Mouse (Mus musculus): ENCODE measurements around the gene Dtx2. TPM values are rescaled to one million over a fixed set of nuclear protein-coding genes. Genes with fewer than 3 reads are reported as not detected.

The Dtx2 gene
- polyA plus RNA-seq, 1 experiment from 2014 or later: 25.6 TPM

- Histone ChIP-seq H3K9ac (no peak overlapping the region), H3K4me3 (no peak overlapping the region), H3K9me3 (no peaks in the 10 kb centered on the region), H3K4me2 (no peak overlapping the region), H3K27me3 (no peaks in the 10 kb centered on the region), H3K36me3 (peaks cover 14% of the 10 kb centered on the region), H3K27ac (replicated peaks) (no peak overlapping the region), H3K4me1 (replicated peaks) (peaks cover 5% of the 10 kb centered on the region; the same call in 1 of the 2 replicates)
- ATAC-seq (ENCODE audit: low read depth): no peak
- 77% methylated on average over 4 of the region's 4 CpGs for WGBS
Observed at GRCm38 (mm10) chr5:136004537-136004936, 9.9 kb downstream of the Dtx2 start.

- Histone ChIP-seq H3K4me3 (no peak overlapping the region), H3K4me1 (replicated peaks) (peaks cover 5% of the 10 kb centered on the region; the same call in 1 of the 2 replicates), H3K27ac (replicated peaks) (no peak overlapping the region), H3K27me3 (no peaks in the 10 kb centered on the region), H3K9me3 (no peaks in the 10 kb centered on the region), H3K4me2 (no peak overlapping the region), H3K36me3 (peaks cover 27% of the 10 kb centered on the region), H3K9ac (no peak overlapping the region)
- no peak for ATAC-seq (ENCODE audit: low read depth)
- WGBS: 82% methylated on average over 7 of the region's 7 CpGs
Observed at GRCm38 (mm10) chr5:136007745-136008144, 13.1 kb downstream of the Dtx2 start.

GRCm38 (mm10) chr5:136014877-136015276, 20.3 kb downstream of the Dtx2 start:
- peaks cover 39% of the 10 kb centered on the region for H3K4me1 ChIP-seq (replicated peaks)

GRCm38 (mm10) chr5:136015586-136015985, 21.0 kb downstream of the Dtx2 start:
- no peak for ATAC-seq (ENCODE audit: low read depth)
- peaks cover 45% of the 10 kb centered on the region for H3K36me3 ChIP-seq
- H3K27ac ChIP-seq (replicated peaks): peak overlapping the region; percentile 29
- peaks cover 40% of the 10 kb centered on the region for H3K4me1 ChIP-seq (replicated peaks)
- H3K9ac ChIP-seq: peak overlapping the region; percentile 1; the same call in 1 of the 2 replicates
- 77% methylated on average over 10 of the region's 10 CpGs for WGBS
- H3K4me3 ChIP-seq: no peak overlapping the region
- H3K27me3 ChIP-seq: no peaks in the 10 kb centered on the region
- H3K4me2 ChIP-seq: no peak overlapping the region
- H3K9me3 ChIP-seq: no peaks in the 10 kb centered on the region

More at GRCm38 (mm10) chr5:136014877-136015276, 20.3 kb downstream of the Dtx2 start:
- Histone ChIP-seq H3K27me3 (no peaks in the 10 kb centered on the region), H3K4me2 (no peak overlapping the region), H3K27ac (replicated peaks) (peak overlapping the region; percentile 29; the same call in 1 of the 2 replicates), H3K4me3 (no peak overlapping the region), H3K36me3 (peaks cover 49% of the 10 kb centered on the region), H3K9me3 (no peaks in the 10 kb centered on the region), H3K9ac (no peak overlapping the region)
- ATAC-seq (ENCODE audit: low read depth): no peak
- WGBS: 90% methylated on average over 10 of the region's 10 CpGs

GRCm38 (mm10) chr5:136016014-136016876, 21.6 kb downstream of the Dtx2 start:
- no peak overlapping the region for H3K4me3 ChIP-seq
- H3K36me3 ChIP-seq: peaks cover 43% of the 10 kb centered on the region
- H3K4me1 ChIP-seq (replicated peaks): peaks cover 40% of the 10 kb centered on the region
- WGBS: 80% methylated on average over 10 of the region's 10 CpGs
- no peak overlapping the region for H3K4me2 ChIP-seq
- no peaks in the 10 kb centered on the region for H3K9me3 ChIP-seq
- no peak; the same call in 1 of the 2 replicates for ATAC-seq (ENCODE audit: low read depth)
- H3K9ac ChIP-seq: no peak overlapping the region
- no peak overlapping the region for H3K27ac ChIP-seq (replicated peaks)
- H3K27me3 ChIP-seq: no peaks in the 10 kb centered on the region

- H3K27ac ChIP-seq (replicated peaks): no peak overlapping the region
- no peak overlapping the region for H3K4me2 ChIP-seq
- H3K36me3 ChIP-seq: peaks cover 43% of the 10 kb centered on the region
- H3K27me3 ChIP-seq: no peaks in the 10 kb centered on the region
- ATAC-seq (ENCODE audit: low read depth): no peak
- H3K4me3 ChIP-seq: no peak overlapping the region
- peaks cover 40% of the 10 kb centered on the region for H3K4me1 ChIP-seq (replicated peaks)
- no peak overlapping the region for H3K9ac ChIP-seq
- 83% methylated on average over 6 of the region's 6 CpGs for WGBS
- no peaks in the 10 kb centered on the region for H3K9me3 ChIP-seq
Observed at GRCm38 (mm10) chr5:136017262-136017661, 22.7 kb downstream of the Dtx2 start.

- WGBS: 90% methylated on average over 2 of the region's 2 CpGs
- peaks cover 34% of the 10 kb centered on the region for H3K36me3 ChIP-seq
- no peaks in the 10 kb centered on the region for H3K9me3 ChIP-seq
- H3K4me2 ChIP-seq: no peak overlapping the region
- no peak overlapping the region for H3K4me3 ChIP-seq
- H3K4me1 ChIP-seq (replicated peaks): peaks cover 40% of the 10 kb centered on the region
- H3K9ac ChIP-seq: no peak overlapping the region
- no peak for ATAC-seq (ENCODE audit: low read depth)
- no peaks in the 10 kb centered on the region for H3K27me3 ChIP-seq
- no peak overlapping the region for H3K27ac ChIP-seq (replicated peaks)
Observed at GRCm38 (mm10) chr5:136018726-136019125, 24.1 kb downstream of the Dtx2 start.

GRCm38 (mm10) chr5:136019907-136020306, 25.3 kb downstream of the Dtx2 start:
- Histone ChIP-seq H3K4me3 (no peak overlapping the region), H3K4me2 (no peak overlapping the region), H3K4me1 (replicated peaks) (peaks cover 40% of the 10 kb centered on the region), H3K27ac (replicated peaks) (no peak overlapping the region), H3K9ac (no peak overlapping the region), H3K27me3 (no peaks in the 10 kb centered on the region), H3K9me3 (no peaks in the 10 kb centered on the region), H3K36me3 (peaks cover 26% of the 10 kb centered on the region)
- WGBS: 40% methylated on average over 1 of the region's 1 CpGs
- ATAC-seq (ENCODE audit: low read depth): no peak

GRCm38 (mm10) chr5:136025712-136026111, 31.1 kb downstream of the Dtx2 start:
- no peak overlapping the region for H3K4me3 ChIP-seq
- H3K4me1 ChIP-seq (replicated peaks): no peaks in the 10 kb centered on the region
- H3K9me3 ChIP-seq: no peaks in the 10 kb centered on the region
- H3K9ac ChIP-seq: no peak overlapping the region
- no peak overlapping the region for H3K4me2 ChIP-seq
- no peaks in the 10 kb centered on the region for H3K27me3 ChIP-seq
- no peak for ATAC-seq (ENCODE audit: low read depth)
- H3K27ac ChIP-seq (replicated peaks): no peak overlapping the region
- 83% methylated on average over 3 of the region's 3 CpGs for WGBS
- H3K36me3 ChIP-seq: peaks cover 67% of the 10 kb centered on the region

GRCm38 (mm10) chr5:136026859-136027258, 32.3 kb downstream of the Dtx2 start:
- H3K4me3 ChIP-seq: no peak overlapping the region
- no peaks in the 10 kb centered on the region for H3K27me3 ChIP-seq
- ATAC-seq (ENCODE audit: low read depth): no peak
- no peaks in the 10 kb centered on the region for H3K4me1 ChIP-seq (replicated peaks)
- no peak overlapping the region for H3K4me2 ChIP-seq
- peaks cover 71% of the 10 kb centered on the region for H3K36me3 ChIP-seq
- WGBS: 90% methylated on average over 9 of the region's 9 CpGs
- no peak overlapping the region for H3K9ac ChIP-seq
- no peaks in the 10 kb centered on the region for H3K9me3 ChIP-seq
- no peak overlapping the region for H3K27ac ChIP-seq (replicated peaks)

- peaks cover 73% of the 10 kb centered on the region for H3K36me3 ChIP-seq
- 79% methylated on average over 11 of the region's 11 CpGs for WGBS
- no peaks in the 10 kb centered on the region for H3K27me3 ChIP-seq
- no peak overlapping the region for H3K9ac ChIP-seq
- no peaks in the 10 kb centered on the region for H3K4me1 ChIP-seq (replicated peaks)
- H3K9me3 ChIP-seq: no peaks in the 10 kb centered on the region
- no peak overlapping the region for H3K4me2 ChIP-seq
- H3K4me3 ChIP-seq: no peak overlapping the region
- H3K27ac ChIP-seq (replicated peaks): no peak overlapping the region
- no peak for ATAC-seq (ENCODE audit: low read depth)
Observed at GRCm38 (mm10) chr5:136027612-136028311, 33.2 kb downstream of the Dtx2 start.

- peaks cover 28% of the 10 kb centered on the region for H3K36me3 ChIP-seq
- no peak for ATAC-seq (ENCODE audit: low read depth)
- H3K4me3 ChIP-seq: no peak overlapping the region
- WGBS: 83% methylated on average over 4 of the region's 4 CpGs
- H3K9ac ChIP-seq: no peak overlapping the region
- no peaks in the 10 kb centered on the region for H3K27me3 ChIP-seq
- H3K27ac ChIP-seq (replicated peaks): no peak overlapping the region
- no peaks in the 10 kb centered on the region for H3K4me1 ChIP-seq (replicated peaks)
- no peaks in the 10 kb centered on the region for H3K9me3 ChIP-seq
- H3K4me2 ChIP-seq: no peak overlapping the region
Observed at GRCm38 (mm10) chr5:136034868-136035267, 40.3 kb downstream of the Dtx2 start.

All from neural tube, embryonic 13.5 days (tissue).